Mouse (Mus musculus) hindbrain, embryonic 16.5 days (tissue): ENCODE measurements at regions not wholly inside any gene's neighbourhood (a gene's known extent, or its start where the extent isn't known, plus 50 kb on each side); places are given as distances from the start of the nearest gene placed in this dataset.
"Not testable (repeated sequence)": the region's sequence is repeated elsewhere in the genome, so short reads cannot be mapped to it uniquely, and the experiment has no call there.

Experiments used
- ATAC-seq: fragments of 200-750 bp; cut with Nextera tagmentation; 2 replicates; pipeline ENCODE4 v1.8.0; 2017; ENCODE audit warnings: moderate TSS enrichment, moderate library complexity
- H3K27ac ChIP-seq: fragments of 300-500 bp; sonication (generic); 2 replicates; pipeline ENCODE4 v1.5.1; 2014; ENCODE audit warnings: low read depth, mild to moderate bottlenecking, control low read depth, low read length, moderate library complexity
- H3K27me3 ChIP-seq: fragments of 300-500 bp; sonication (generic); replicated peaks from 2 replicates; pipeline ENCODE4 v1.6.1; 2014; ENCODE audit warnings: low read length; ENCODE audit not compliant: control insufficient read depth, insufficient read depth
- H3K36me3 ChIP-seq: fragments of 300-500 bp; sonication (generic); 2 replicates; pipeline ENCODE4 v1.6.1; 2014; ENCODE audit warnings: mild to moderate bottlenecking, low read length, moderate library complexity, mixed read lengths; ENCODE audit not compliant: control insufficient read depth, insufficient read depth
- H3K4me1 ChIP-seq: fragments of 300-500 bp; sonication (generic); 2 replicates; pipeline ENCODE4 v1.6.1; 2014; ENCODE audit warnings: low read depth, low read length; ENCODE audit not compliant: control insufficient read depth, insufficient read depth
- H3K4me2 ChIP-seq: fragments of 300-500 bp; sonication (generic); 2 replicates; pipeline ENCODE4 v1.6.1; 2014; ENCODE audit warnings: mild to moderate bottlenecking, low read length, control low read depth, moderate library complexity
- H3K4me3 ChIP-seq: fragments of 300-500 bp; sonication (generic); 2 replicates; pipeline ENCODE4 v1.5.1; 2014; ENCODE audit warnings: mild to moderate bottlenecking, low read length, control low read depth, moderate library complexity
- H3K9ac ChIP-seq: fragments of 300-500 bp; sonication (generic); 2 replicates; pipeline ENCODE4 v1.6.1; 2014; ENCODE audit warnings: low read depth, mild to moderate bottlenecking, control low read depth, low read length, moderate library complexity
- H3K9me3 ChIP-seq: fragments of 300-500 bp; sonication (generic); 2 replicates; pipeline ENCODE4 v1.6.1; 2014; ENCODE audit warnings: mild to moderate bottlenecking, low read length, moderate library complexity; ENCODE audit not compliant: control insufficient read depth
- WGBS: fragments of 180-500 bp; shearing (Covaris S2); extraction: QIAGEN DNeasy Blood & Tissue Kit; methylation state at CpG from one replicate; pipeline ENCODE4 v1.1.7; 2014; 5-methylcytosine and 5-hydroxymethylcytosine counted together

DNA sequence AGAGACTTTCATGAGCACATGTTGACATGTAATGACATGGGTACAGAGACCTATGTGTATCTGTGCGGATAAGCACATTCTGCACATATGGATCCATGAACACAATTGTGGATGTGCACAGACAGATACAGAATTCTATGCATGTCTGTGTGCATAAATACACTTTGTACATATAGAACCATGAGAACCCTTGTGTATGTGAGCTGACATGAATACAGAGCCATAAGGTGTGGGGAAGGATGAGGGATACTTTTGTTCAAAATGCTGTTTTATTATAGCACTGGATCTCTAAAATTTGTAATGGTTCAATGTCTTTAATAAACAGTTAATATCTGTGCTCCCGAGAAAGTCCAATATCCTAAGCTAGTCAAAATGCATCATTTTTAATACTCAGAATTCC, 253.1 kb upstream of the Tram1l1 start:
- WGBS, result 58% methylated on average over 2 of the region's 2 CpGs
- Histone ChIP-seq H3K27me3 (no peaks in the 10 kb centered on the region), H3K36me3 (no peaks in the 10 kb centered on the region), H3K9ac (no peak overlapping the region), H3K9me3 (no peaks in the 10 kb centered on the region), H3K27ac (0 out of 2 replicates have a peak overlapping the region, but pooled peaks have one; percentile 29), H3K4me3 (no peak overlapping the region), H3K4me1 (no peaks in the 10 kb centered on the region), H3K4me2 (no peak overlapping the region)
- peak; percentile 24; the same call in 1 of the 2 replicates for ATAC-seq

DNA sequence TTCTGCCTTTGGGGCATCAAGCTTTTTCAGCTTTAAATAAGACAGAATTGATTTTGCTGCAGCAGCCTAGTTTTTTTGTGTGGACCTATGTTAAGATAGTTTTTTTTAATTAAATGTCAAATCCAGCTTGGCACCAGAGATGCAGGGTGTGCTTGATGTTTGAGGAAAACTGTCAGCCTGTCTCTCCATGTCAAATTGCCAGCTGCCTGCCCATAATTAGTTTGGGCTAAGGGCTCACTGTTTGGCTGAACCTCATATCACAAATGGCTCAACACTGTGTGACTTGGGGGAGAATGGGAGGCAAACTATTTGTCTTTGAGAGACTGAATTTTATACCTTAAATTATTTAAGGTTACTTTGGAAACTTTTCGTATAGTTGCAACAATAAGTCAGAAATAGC, 252.7 kb upstream of the Tram1l1 start:
- no peaks in the 10 kb centered on the region for H3K4me1 ChIP-seq
- H3K36me3 ChIP-seq, result no peaks in the 10 kb centered on the region
- no peak overlapping the region for H3K27ac ChIP-seq
- no peaks in the 10 kb centered on the region for H3K9me3 ChIP-seq
- no peak overlapping the region for H3K9ac ChIP-seq
- 78% methylated on average over 1 of the region's 1 CpGs for WGBS
- no peak overlapping the region for H3K4me3 ChIP-seq
- ATAC-seq, result peak; percentile 78
- no peaks in the 10 kb centered on the region for H3K27me3 ChIP-seq
- H3K4me2 ChIP-seq, result no peak overlapping the region

DNA sequence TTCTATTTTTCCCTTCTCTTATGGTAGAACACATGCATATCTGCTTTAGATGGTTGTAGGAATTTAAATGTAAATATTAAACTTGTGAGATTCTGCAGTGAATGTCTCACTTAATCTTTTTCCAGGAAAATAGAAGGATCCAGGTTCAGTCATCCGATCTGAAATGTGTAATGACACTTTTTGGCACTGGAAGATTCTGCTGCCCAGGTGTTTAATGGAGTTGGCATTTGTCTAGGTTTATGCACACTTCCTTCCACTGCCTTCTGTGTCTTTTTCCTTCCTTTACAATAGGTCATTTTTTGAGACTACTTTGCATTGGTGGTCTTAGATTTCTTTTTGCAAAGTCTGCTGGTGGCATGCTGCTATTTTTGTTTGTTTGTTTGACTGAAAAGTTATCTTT, 251.5 kb upstream of the Tram1l1 start:
- Histone ChIP-seq H3K4me3 (no peak overlapping the region), H3K27me3 (no peaks in the 10 kb centered on the region), H3K4me2 (no peak overlapping the region), H3K27ac (no peak overlapping the region), H3K9me3 (no peaks in the 10 kb centered on the region), H3K36me3 (no peaks in the 10 kb centered on the region), H3K4me1 (no peaks in the 10 kb centered on the region), H3K9ac (no peak overlapping the region)
- no peak for ATAC-seq
- WGBS, result 82% methylated on average over 1 of the region's 1 CpGs

DNA sequence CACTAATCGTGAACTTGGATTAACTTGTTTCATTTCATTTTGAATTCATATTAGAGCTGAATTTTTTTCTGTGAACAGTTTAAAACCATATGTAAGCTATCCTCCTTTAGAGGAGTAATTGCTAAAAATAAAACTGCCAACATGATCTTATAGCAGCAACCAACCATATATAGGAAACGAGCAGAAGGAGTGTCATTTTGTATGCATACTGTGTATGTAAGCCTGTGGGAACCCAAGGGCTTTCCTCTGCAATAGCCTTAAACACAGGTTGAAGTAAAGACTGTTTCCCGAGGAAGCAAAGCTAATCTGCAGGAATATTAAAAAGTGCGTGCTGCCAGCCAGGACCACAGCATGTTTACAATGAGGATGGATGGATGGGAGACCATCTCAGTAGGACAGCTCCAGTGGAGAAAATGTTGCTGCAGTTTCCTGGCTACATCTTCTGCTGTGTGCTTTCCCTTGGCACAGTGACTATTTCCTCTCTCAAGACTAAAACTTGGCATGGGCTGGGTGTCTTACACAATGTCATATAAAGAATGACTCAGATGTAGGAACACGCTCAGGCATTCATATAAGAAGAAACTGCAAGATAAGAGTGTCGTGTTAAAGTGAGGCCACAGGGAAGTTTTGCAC, 244.6 kb upstream of the Tram1l1 start:
- H3K4me1 ChIP-seq, result no peaks in the 10 kb centered on the region
- ATAC-seq, result peak; percentile 73
- no peaks in the 10 kb centered on the region for H3K27me3 ChIP-seq
- no peak overlapping the region for H3K9ac ChIP-seq
- WGBS, result 53% methylated on average over 6 of the region's 6 CpGs
- H3K4me3 ChIP-seq, result no peak overlapping the region
- H3K36me3 ChIP-seq, result no peaks in the 10 kb centered on the region
- no peak overlapping the region for H3K27ac ChIP-seq
- H3K9me3 ChIP-seq, result no peaks in the 10 kb centered on the region
- no peak overlapping the region for H3K4me2 ChIP-seq

DNA sequence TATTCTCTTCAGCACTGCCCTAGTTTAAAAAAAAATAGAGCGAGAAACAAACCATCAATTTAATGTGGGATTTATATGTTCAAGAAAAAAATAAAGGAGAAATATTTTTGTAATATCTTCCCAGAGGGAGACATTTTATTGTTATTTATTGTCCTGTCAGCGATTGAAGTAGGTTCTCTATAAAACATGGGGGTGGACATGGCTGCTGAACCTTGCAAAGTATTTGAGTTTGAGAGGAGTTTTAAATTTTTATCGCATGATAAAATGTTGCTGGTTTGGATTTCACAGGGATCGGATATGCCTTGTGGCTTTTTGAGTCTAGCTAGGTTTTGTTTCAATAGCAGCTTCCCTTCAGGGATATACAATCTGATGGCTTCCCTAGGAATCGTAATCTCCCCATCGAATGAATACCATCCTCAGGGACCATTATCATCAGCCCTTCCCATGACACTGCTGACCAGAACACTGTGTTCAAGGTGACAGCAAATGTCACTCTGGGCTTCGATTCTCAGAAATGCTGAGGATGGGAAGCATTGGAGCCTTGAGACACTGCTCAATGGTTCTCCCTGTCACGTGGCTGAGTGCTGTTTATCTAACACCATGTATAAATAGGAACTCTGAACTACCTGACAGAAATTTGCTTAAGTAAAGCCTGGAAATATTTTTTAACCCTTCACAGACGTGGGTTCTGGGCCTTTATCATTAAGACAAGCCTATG, 228.1 kb upstream of the Tram1l1 start:
- H3K4me1 ChIP-seq, result no peaks in the 10 kb centered on the region
- H3K9ac ChIP-seq, result no peak overlapping the region
- no peak overlapping the region for H3K4me3 ChIP-seq
- WGBS, result 83% methylated on average over 9 of the region's 9 CpGs
- H3K27ac ChIP-seq, result no peak overlapping the region
- H3K9me3 ChIP-seq, result no peaks in the 10 kb centered on the region
- no peak overlapping the region for H3K4me2 ChIP-seq
- H3K27me3 ChIP-seq, result no peaks in the 10 kb centered on the region
- no peaks in the 10 kb centered on the region for H3K36me3 ChIP-seq
- ATAC-seq, result no peak

DNA sequence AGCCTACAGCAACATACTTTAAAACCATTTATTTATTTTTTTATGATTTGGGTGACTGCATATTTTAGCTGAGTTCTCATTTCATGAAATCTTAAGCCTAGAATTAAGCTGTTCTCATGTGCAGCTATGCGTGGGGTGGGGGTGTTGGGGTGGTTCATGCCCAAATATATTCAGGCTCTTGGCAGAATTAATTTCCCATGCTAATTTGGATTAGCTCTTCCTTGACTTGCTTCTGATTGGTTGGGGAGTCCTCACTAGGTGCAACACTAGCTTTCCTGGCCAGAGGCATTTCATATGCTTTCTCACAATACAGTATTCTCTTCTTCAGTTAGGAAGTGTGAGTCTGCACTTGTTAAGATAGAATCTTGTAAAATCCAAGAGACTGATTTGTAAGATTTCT, 206.7 kb upstream of the Tram1l1 start:
- Histone ChIP-seq H3K36me3 (no peaks in the 10 kb centered on the region), H3K4me2 (no peak overlapping the region), H3K27ac (no peak overlapping the region), H3K9me3 (no peaks in the 10 kb centered on the region), H3K4me3 (no peak overlapping the region), H3K4me1 (no peaks in the 10 kb centered on the region), H3K27me3 (no peaks in the 10 kb centered on the region), H3K9ac (no peak overlapping the region)
- ATAC-seq, result no peak
- 72% methylated on average over 1 of the region's 1 CpGs for WGBS

DNA sequence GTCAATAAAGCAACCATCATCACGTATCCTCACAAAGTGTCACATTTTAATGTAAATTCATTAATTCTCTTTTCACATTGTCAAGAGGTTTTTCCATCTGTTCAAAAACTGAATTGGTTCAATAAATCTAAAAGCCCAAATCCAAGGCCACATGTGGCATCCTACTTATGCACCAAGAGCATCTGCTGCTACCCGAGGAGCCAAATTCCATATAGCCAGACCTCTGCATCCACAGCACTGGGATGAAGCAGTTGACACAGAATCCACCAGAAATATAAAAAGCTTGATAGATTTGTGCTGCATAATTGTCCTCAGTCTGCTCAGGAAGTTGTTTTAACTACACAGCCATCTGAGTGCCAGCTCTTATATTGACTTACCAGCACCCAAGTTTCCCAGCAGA, 164.4 kb upstream of the Tram1l1 start:
- Histone ChIP-seq H3K4me3 (no peak overlapping the region), H3K27ac (no peak overlapping the region), H3K36me3 (no peaks in the 10 kb centered on the region), H3K9ac (no peak overlapping the region), H3K4me1 (no peaks in the 10 kb centered on the region), H3K9me3 (no peaks in the 10 kb centered on the region), H3K27me3 (no peaks in the 10 kb centered on the region), H3K4me2 (no peak overlapping the region)
- 0 out of 2 replicates have a peak, but pooled peaks have one; percentile 24 for ATAC-seq
- 64% methylated on average over 2 of the region's 2 CpGs for WGBS

DNA sequence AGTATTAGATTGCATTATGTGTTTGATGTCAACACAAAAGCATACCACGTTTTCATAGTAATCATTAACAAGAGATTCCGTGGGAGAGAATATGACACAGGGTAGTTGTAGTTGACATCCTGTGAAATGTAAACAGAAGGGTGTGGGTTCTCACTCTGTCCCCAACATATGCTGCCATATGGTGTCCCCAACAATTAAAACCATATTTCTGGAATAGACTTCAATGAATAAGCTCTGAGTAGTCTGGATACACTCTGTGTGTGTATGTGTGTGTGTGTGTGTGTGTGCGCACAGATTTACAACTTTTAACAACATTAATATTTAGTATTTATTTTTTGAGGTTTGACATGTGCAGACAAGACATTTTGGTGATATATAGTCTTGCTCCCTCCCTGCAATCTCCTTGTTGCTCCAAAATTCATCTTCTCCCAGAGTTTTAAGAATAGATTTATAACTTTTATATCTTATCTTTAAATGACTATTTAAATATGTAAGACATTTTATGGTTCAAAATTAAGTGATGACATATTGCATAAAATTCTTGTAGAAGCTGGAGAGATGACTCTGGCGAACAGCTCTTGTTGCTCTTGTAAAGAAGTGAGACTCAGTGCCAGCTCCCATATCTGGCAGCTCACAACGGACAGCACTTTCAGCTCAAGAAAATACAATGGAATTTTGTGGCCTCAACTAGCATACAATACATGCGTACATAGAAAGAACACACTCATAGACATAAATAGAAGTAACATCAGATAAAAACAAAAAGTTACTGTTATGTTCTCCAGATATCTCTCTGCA, 162.6 kb upstream of the Tram1l1 start:
- Histone ChIP-seq H3K4me1 (no peaks in the 10 kb centered on the region), H3K9me3 (no peaks in the 10 kb centered on the region), H3K4me2 (no peak overlapping the region), H3K27ac (no peak overlapping the region), H3K9ac (no peak overlapping the region), H3K4me3 (no peak overlapping the region), H3K36me3 (no peaks in the 10 kb centered on the region), H3K27me3 (no peaks in the 10 kb centered on the region)
- ATAC-seq, result no peak
- 79% methylated on average over 6 of the region's 6 CpGs for WGBS

DNA sequence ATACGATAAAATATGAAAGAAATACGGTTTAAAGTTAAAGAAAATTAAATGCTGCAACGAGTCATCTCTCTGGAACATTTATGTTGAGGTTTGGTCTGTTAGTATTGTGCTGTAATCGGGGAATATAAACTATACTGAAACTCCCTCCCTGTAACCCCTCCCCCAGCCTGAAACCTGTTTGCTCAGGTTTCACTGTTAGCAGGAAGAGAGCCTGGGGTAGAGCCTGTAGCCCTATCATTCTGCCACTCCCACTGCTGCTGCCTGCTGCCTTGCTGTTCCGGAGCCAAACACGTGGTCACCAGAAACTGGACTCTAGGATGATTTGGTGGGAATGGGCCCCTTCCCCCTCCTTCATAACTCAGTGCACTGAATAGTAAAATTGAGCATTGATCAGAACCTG, 127.3 kb upstream of the Tram1l1 start:
- not testable (repeated sequence) for H3K4me3 ChIP-seq, H3K4me2 ChIP-seq, H3K9me3 ChIP-seq, H3K9ac ChIP-seq, ATAC-seq, H3K27me3 ChIP-seq, H3K4me1 ChIP-seq, H3K27ac ChIP-seq, H3K36me3 ChIP-seq
- 77% methylated on average over 6 of the region's 6 CpGs for WGBS
